Mouse (Mus musculus): Measurements from ENCODE around the gene Acmsd.
"Not testable (repeated sequence)": the region's sequence is repeated elsewhere in the genome, so short reads cannot be mapped to it uniquely, and the experiment has no call there.

Acmsd gene

DNA sequence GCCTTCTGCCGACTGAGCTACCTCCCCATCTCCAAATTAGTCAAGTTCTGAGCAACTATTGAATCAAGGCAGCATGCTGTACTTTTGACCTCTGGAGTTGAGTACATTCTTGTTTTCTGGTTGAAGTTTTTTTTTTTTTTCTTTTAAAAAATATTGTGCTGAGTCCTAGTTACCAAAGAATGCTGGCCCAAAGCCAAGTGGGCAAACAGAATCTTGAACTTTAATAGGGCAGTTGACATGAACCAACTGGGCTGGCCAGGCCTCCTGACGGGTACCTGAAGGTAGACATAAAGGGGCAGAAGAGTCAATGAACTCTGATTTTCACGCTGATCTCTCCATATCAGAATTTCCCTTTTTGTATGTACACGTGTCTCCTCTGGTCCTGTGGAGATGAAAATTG is at the start of gene Acmsd:
TSS of gene Acmsd (plus strand) at position 318 of the 400 bp plus-strand sequence.
- no peak for DNase-seq (ENCODE audit: low spot score)

DNA sequence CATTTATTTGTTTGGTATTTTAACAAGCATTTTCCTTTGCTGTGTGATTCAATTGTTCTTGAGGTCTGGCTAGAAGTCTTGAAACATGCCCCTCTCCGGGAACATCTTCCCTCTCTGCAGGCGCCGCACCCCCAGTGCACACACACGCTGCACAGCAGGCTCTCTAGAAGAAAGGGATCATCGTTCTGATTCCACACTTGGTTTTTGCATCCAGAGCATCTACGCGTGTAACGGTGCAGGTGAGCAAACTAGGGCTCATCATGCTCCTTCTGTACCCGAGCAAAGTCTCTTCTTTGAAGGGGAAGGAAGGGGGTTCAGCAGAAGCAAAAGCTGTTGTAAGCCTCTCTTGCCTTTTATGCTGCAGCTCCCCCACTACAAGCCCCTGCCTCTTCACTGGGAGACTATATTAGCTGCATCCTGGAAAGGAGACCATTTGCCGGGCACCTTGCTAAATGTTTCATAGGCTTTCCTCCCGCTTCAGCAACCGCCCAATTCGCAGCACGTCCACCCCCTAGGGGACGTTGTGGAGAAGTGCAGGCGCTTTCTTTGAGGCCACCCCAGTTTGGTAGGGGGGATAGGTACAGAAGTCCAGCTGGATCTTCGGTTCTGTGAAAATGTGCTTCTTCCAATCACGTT is 49.6 kb upstream of the Acmsd start, which contains the start of gene Tmem163:
TSS of gene Tmem163 (minus strand) at position 51 of the 636 bp plus-strand sequence.
- DNase-seq (ENCODE audit: low spot score) = no peak

DNA sequence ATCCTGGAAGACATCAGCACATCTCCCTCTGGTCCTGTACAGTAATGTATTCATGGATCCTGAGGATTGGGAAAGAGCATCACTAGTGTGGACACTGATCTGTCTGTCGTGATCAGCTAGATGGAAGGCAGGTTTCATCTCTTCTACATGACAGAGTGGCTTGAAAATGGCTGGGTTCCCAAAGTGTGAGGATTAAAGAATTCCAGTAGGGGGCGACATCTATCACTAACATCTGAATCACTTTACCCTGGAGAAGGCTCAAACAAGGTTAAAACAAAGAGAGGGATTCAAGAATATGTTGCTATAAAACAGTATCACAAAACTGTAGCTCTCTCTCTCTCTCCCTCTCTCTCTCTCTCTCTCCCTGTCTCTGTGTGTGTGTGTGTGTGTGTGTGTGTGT is 32.7 kb upstream of the Acmsd start:
- no peak for DNase-seq (ENCODE audit: low spot score)

DNA sequence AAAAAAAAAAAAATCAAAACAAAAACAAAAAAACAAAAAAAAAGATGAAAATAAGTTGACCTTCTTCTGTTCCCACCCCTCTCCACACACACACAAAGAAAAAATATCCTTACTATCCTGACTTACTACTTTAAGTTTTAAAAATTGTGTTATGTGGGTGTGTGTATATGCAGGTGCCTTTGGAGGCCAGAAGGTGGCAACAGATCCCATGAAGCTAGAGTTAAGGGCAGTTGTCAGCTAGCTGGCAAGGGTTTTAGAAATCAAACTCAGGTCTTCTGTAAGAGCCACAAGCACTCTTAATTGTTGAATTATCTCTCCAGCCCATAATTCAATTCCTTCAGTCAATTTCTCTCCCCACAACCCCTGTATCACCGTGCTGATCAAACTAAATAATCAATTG is 27.0 kb upstream of the Acmsd start:
- DNase-seq (ENCODE audit: low spot score) = no peak

GRCm38 (mm10) chr1:127706269-127706668 is 22.9 kb upstream of the Acmsd start:
- DNase-seq (ENCODE audit: low spot score) = no peak

DNA sequence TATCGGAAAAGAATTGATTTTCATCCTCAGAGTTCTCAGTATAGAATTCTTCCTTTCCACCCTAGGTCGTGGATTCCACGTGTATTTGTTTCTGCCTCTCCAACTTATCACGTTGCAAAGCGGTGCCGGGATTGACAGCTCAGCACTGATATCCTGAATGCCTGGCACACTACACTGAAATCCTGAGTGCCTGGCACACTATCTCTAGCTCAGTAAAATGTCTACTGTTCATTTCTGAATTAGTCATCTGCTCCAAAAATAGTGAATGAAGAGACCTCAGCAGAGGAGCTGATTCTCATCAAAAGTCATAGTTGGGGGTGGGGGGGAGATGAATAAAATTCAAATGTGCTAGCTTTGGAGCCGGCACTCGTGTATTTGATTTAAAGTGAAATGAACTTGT is 12.8 kb upstream of the Acmsd start:
- DNase-seq (ENCODE audit: low spot score) = no peak

GRCm38 (mm10) chr1:127718290-127718689 is 10.9 kb upstream of the Acmsd start:
- no peak for DNase-seq (ENCODE audit: low spot score)

DNA sequence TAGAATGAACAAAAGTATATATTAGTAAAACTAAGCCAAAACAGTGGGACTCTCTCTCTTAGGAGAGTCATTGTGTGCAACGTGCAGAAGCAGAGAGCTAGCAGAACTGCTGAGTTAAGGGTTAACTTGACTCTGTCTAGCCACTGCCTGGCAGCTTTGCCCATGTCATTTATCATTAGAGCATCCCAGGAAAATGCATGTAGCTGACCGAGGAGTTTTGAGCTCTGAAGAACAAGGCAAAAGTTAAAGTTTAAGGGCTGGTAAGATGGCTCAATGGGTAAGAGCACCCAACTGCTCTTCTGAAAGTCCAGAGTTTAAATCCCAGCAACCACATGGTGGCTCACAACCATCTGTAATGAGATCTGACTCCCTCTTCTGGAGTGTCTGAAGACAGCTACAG is 5.6 kb upstream of the Acmsd start:
- no peak for DNase-seq (ENCODE audit: low spot score)

DNA sequence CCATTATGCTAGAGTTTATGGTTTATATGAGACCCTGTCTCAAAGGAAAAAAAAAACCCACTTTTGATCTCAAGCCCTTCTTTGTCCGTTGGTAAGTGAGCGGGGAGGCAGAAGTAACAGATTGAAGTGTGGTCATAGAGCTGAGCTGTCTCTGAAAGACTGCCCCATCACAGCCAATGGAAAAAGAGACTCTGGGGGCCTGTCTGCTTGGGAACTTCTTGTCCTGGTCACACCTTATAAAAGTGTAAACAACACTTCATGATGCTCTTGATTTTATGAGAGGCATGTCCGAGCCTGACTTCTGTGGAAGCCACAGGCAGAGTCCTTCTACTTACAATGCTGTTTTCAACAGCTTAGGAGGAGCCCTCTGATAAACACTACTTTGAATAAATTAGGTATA is 1.9 kb downstream of the Acmsd start:
- DNase-seq (ENCODE audit: low spot score) = no peak

GRCm38 (mm10) chr1:127732435-127732834 is 3.2 kb downstream of the Acmsd start:
- no peak for DNase-seq (ENCODE audit: low spot score)

GRCm38 (mm10) chr1:127732841-127733240 is 3.6 kb downstream of the Acmsd start:
- DNase-seq (ENCODE audit: low spot score) = no peak

DNA sequence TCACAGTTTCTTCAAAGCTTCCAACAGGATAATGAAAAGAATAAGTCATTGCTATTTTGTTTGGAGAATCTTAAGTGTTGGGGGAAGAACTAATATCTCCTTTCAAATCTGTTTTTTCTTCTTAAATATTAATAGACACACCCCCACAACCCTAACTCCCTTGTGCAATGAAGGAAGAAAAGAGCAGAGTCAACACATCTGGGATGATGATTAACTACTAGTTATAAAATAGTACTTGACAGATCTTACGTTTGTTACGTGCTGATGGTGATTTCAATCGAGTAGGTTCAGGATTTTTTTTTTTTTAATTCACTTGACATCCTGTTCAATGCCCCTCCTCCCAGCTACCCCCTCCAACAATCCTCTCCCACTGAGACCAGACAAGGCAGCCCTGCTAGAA is 6.1 kb downstream of the Acmsd start:
- DNase-seq (ENCODE audit: low spot score) = no peak

DNA sequence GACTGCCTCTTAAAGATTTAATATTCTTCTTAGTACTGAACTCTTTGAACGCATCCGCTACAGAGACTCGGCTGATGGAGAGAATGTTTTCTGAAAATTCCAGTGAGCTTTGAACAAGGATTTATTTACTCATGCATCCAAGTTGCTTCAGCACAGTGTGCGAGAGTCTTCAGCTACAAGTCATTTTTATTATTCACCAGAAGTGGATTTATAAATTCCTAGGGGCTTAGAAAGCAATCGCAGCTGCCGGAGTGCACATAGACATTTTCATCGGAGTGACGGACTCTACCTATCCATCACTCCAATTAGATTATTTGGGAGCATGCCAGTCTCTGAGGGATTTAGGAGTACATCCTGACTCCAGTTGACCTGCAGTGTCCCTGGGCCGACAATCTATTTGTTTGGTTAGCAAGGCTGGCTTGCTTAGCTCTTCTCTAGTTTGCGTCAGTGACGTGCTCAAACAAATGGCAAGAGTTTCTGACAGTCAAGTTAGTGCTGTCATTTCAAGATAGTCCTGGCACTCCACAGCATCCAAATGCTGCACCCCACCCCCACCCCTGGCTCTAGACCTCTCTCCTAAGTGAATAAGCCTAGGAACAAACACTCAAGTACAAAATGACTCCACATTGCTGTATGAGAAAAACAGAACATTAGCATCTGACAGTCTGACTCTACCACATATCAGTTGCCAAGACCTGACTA is 21.3 kb downstream of the Acmsd start:
- no peak for DNase-seq (ENCODE audit: low spot score)

DNA sequence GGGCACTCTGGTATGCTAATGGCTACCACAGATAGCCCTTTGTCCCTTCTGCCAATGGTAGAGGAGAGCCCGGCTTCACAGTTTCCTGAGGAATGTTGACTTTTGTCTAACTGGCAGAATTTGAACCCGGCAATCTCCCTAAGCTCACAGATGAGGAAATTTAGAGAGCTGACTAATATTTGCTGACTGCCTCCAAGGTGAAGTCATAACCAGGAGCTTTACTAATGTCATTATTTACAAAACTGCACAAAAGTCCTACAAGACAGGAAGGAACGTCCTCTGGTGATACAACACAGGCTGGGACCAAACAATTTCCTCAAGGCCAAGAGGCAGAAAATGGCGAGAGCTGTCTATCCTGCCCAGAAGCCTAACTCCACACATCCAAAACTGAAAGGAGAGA is 26.6 kb downstream of the Acmsd start:
- DNase-seq (ENCODE audit: low spot score) = no peak

GRCm38 (mm10) chr1:127756331-127757163 is 27.3 kb downstream of the Acmsd start:
- DNase-seq (ENCODE audit: low spot score) = no peak

DNA sequence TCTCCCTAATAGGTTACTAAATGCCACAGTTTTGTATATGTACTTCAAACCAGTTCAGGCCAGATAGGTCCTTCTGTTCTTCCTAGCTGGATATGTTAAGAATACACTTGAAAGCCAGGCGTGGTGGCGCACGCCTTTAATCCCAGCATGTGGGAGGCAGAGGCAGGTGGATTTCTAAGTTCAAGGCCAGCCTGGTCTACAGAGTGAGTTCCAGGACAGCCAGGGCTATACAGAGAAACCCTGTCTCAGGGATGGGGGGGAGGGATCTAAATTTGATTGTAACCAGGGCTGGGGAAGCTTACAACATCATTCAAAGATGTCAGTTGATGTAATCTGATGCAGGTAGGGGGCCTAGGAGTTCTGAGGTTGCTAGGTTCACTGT is 27.9 kb downstream of the Acmsd start:
- DNase-seq (ENCODE audit: low spot score) = not testable (repeated sequence)

DNA sequence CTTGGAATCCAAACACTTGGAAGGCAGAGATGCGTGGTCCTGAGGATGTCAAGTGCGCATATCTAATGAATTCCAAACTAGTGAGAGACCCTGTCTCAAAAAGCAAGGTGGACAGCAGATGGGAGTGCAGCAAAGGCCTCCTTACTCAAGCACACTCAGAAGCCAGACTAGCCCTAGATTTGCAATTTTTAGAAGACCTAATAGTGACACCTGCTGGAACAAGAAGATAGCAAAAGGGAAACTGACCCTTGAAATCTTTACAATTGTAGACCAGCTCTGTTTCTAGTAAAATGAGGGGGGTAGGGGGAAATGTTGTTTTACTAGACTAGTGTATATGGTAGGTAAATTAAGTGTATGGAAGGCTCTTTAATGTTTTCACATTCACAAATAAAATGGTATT is 36.3 kb downstream of the Acmsd start:
- DNase-seq (ENCODE audit: low spot score) = no peak

DNA sequence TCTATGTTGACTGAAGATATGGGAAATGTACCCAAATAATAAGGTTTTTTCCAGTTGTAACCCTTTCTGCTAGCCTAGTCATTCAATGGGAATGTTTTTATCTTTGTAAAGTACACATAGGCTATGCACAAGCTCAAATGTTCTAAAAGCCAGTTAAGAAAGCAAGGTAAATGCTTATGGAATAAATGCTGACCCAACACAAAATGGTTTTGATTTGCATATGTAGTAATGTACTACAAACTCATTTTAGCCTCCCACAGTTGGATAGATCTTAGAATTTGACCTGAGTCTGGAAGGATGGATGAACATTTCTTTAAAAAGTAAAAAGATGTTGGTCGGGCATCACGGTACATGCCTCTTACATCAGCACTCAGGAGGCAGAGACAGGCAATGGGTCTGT is 37.5 kb downstream of the Acmsd start:
- DNase-seq (ENCODE audit: low spot score) = no peak

GRCm38 (mm10) chr1:127773198-127773802 is 44.1 kb downstream of the Acmsd start:
- DNase-seq (ENCODE audit: low spot score) = no peak

GRCm38 (mm10) chr1:127773803-127774500 is 44.7 kb downstream of the Acmsd start, which contains the start of gene Ccnt2:
Ccnt2 (plus strand) TSS chr1:127774164.
- DNase-seq (ENCODE audit: low spot score) = peak; percentile 99

DNA sequence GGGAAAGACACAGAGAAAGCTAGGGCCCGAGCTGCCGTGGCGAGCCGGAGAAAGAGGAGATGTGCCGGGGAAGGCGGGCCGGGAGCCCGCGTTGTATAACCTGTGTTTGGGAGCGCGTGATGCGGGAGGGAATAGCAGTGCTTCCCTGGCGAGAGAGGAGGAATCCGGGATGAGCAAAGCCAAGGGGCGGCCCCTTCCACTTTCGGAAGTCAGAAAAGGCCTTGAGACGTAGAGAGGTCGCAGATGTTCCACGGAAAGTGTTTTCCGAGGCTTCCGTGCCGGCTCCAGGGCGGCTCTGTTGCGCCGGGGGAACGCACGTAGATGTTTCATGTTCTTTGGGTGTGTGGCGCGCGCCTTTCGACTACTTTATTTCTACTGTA is 45.3 kb downstream of the Acmsd start:
- peak; percentile 36 for DNase-seq (ENCODE audit: low spot score)

DNA sequence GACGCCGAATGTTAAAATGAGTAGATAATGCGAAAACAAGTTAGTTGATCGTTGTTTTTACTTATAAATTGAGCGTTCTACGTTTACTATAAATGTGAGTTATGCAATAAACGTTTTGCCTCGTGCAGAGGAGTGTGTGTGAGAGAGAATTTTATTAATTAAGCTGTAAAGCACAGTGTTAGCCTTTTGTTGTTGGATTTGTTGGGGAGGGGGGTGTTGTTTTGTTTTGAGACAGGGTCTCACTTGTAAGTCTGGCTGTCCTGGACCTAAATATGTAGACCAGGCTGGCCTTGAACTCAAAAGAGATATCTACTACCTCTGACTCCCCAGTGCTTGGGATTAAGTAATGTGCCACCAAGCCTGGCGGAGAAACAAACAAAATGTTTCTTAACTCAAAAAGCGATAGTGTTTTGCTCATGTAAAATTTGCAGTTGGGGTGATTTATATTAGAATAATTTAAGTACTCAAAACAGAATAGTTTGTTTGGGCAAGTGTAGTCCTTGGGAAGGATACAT is 46.0 kb downstream of the Acmsd start:
- DNase-seq (ENCODE audit: low spot score) = no peak
